In genomic region chr10:42584436-42584983, GRCm38 (mm10) we compare ENCODE assay signal across 10 mouse cellular contexts. TPM values are rescaled to one million over a fixed set of nuclear protein-coding genes. Genes with fewer than 3 reads are reported as not detected.
DNase-seq lines count a peak whose midpoint lies in the region; ATAC-seq and TF ChIP-seq lines count a peak whose summit lies in the region.
"Had no signal": no experiment of that assay in that cellular context is flagged by ENCODE, and none has a peak within 500 bp of the region (broad histone marks: within the 10 kb centered on the region; RNA-seq: fewer than 3 reads in every experiment).

No protein-coding gene starts in this region.

- TF ChIP-seq CTCF in gastrocnemius, adult 2 months (IDR thresholded peaks at IDR 0.05): no peak
- TF ChIP-seq CTCF in stomach, postnatal 0 days (IDR thresholded peaks at IDR 0.05; ENCODE audit: low read depth): no peak

- peaks cover 2% of the 10 kb centered on the region; the same call in 1 of the 2 replicates for H3K9me3 ChIP-seq in neural tube, embryonic 11.5 days (ENCODE audit: control insufficient read depth, low read length)
- H3K9me3 ChIP-seq in limb, embryonic 10.5 days (replicated peaks): 0 out of 2 replicates have a peak, but pooled peaks cover 4% of the 10 kb centered on the region
- H3K9me3 ChIP-seq in stomach, postnatal 0 days (ENCODE audit: control insufficient read depth, low read length): no peaks in the 10 kb centered on the region

- no peak for ATAC-seq in neural tube, embryonic 11.5 days (ENCODE audit: insufficient read depth, low FRiP score, low TSS enrichment)
- no peak for ATAC-seq in stomach, postnatal 0 days (ENCODE audit: low FRiP score, low TSS enrichment)
- ATAC-seq in megakaryocyte progenitor cell, adult 5-6 weeks (replicated peaks; ENCODE audit: poor library complexity): no peak
- no peak for ATAC-seq in megakaryocyte-erythroid progenitor cell, adult 5-6 weeks (replicated peaks; ENCODE audit: low FRiP score, low TSS enrichment, poor library complexity, severe bottlenecking)

- TF ChIP-seq EP300 in stomach, postnatal 0 days (optimal IDR thresholded peaks at IDR 0.05): no peak

- WGBS in neural tube, embryonic 11.5 days: under 1% methylated on average over 37 of the region's 37 CpGs
- WGBS in limb, embryonic 10.5 days: under 1% methylated on average over 37 of the region's 37 CpGs
- 3% methylated on average over 36 of the region's 37 CpGs for WGBS in stomach, postnatal 0 days

- H3K4me2 ChIP-seq in neural tube, embryonic 11.5 days (ENCODE audit: low read depth): peak overlapping the region; percentile 24
- H3K4me2 ChIP-seq in stomach, postnatal 0 days (replicated peaks; ENCODE audit: low read depth): no peak overlapping the region

- no peak overlapping the region for H3K27ac ChIP-seq in gastrocnemius, adult 2 months
- H3K27ac ChIP-seq in neural tube, embryonic 11.5 days (ENCODE audit: low read depth, low read length): no peak overlapping the region
- no peak overlapping the region for H3K27ac ChIP-seq in limb, embryonic 10.5 days
- no peak overlapping the region for H3K27ac ChIP-seq in stomach, postnatal 0 days (replicated peaks)

- intact Hi-C loops in gastrocnemius, adult 2 months (cut with DNase I): loop anchor here (5.0 kb wide), 1 partner anchor 48 kb away; no protein-coding TSS in a partner anchor
- intact Hi-C loops in gastrocnemius, postnatal 14 days (cut with DNase I; ENCODE audit: low total_unique reads): no loop called here

- H3K9ac ChIP-seq in neural tube, embryonic 11.5 days (ENCODE audit: low read length): no peak overlapping the region
- no peak overlapping the region for H3K9ac ChIP-seq in stomach, postnatal 0 days (ENCODE audit: low read length)

- H3K4me3 ChIP-seq in gastrocnemius, adult 2 months: peak overlapping the region; percentile 58
- peak overlapping the region; percentile 7; the same call in 1 of the 2 replicates for H3K4me3 ChIP-seq in neural tube, embryonic 11.5 days (ENCODE audit: low read depth, low read length)
- peak overlapping the region; percentile 28 for H3K4me3 ChIP-seq in limb, embryonic 10.5 days
- peak overlapping the region; percentile 12; the same call in 1 of the 2 replicates for H3K4me3 ChIP-seq in stomach, postnatal 0 days (ENCODE audit: low read depth, low read length)

- DNase-seq in gastrocnemius, adult 2 months: no peak
- no peak for DNase-seq in gastrocnemius, postnatal 14 days
- DNase-seq in neural tube, embryonic 11.5 days (ENCODE audit: low spot score): peak; percentile 53
- no peak for DNase-seq in neural tube, embryonic 10.5 days (ENCODE audit: extremely low spot score, low spot score)
- no peak for DNase-seq in limb, embryonic 10.5 days (ENCODE audit: low spot score)
- DNase-seq in stomach, postnatal 0 days (ENCODE audit: low spot score): no peak
- DNase-seq: kidney, postnatal 36 days; thymus, postnatal 4 days had no signal

- H3K27me3 ChIP-seq in neural tube, embryonic 11.5 days (ENCODE audit: control insufficient read depth, insufficient read depth, low read length): peaks cover 99% of the 10 kb centered on the region
- peaks cover 100% of the 10 kb centered on the region for H3K27me3 ChIP-seq in limb, embryonic 10.5 days (ENCODE audit: low read depth, poor library complexity, severe bottlenecking)
- peaks cover 49% of the 10 kb centered on the region for H3K27me3 ChIP-seq in stomach, postnatal 0 days (ENCODE audit: control insufficient read depth, insufficient read depth, low read length)

- peaks cover 11% of the 10 kb centered on the region for H3K4me1 ChIP-seq in neural tube, embryonic 11.5 days (ENCODE audit: control insufficient read depth, insufficient read depth, low read length)
- peaks cover 43% of the 10 kb centered on the region for H3K4me1 ChIP-seq in limb, embryonic 10.5 days
- no peaks in the 10 kb centered on the region for H3K4me1 ChIP-seq in stomach, postnatal 0 days (replicated peaks; ENCODE audit: control insufficient read depth, insufficient read depth)

- H3K36me3 ChIP-seq in neural tube, embryonic 11.5 days (ENCODE audit: control insufficient read depth, insufficient read depth, low read length): no peaks in the 10 kb centered on the region
- no peaks in the 10 kb centered on the region for H3K36me3 ChIP-seq in limb, embryonic 10.5 days
- no peaks in the 10 kb centered on the region for H3K36me3 ChIP-seq in stomach, postnatal 0 days (ENCODE audit: control insufficient read depth, insufficient read depth, low read length)

RNA-seq across cellular contexts. Expression of gene Ostm1, which starts 0.9 kb away (rescaled TPM):
- total RNA-seq in gastrocnemius, adult 2 months (2021): 10 to 100 TPM; 14.7 to 22.2 TPM
- total RNA-seq in gastrocnemius, postnatal 14 days (2021): 10 to 100 TPM; 12.2 to 12.9 TPM
- polyA plus RNA-seq in neural tube, embryonic 11.5 days (2014; fragmentation: Nextera tagmentation; extraction: Ambion mirVana): 16.8 and 19.5 TPM in 2 replicates
- polyA plus RNA-seq in limb, embryonic 10.5 days (2016; fragmentation: Nextera tagmentation; extraction: Ambion mirVana): 8.4 and 8.9 TPM in 2 replicates
- polyA plus RNA-seq in stomach, postnatal 0 days (2015; fragmentation: Nextera tagmentation; extraction: Ambion mirVana): 13.0 and 13.5 TPM in 2 replicates
- 40.5 and 42.3 TPM in 2 replicates for total RNA-seq in megakaryocyte progenitor cell, adult 5-6 weeks (2015)
- 46.4 and 47.3 TPM in 2 replicates for total RNA-seq in megakaryocyte progenitor cell, adult 5-6 weeks (2017)
- total RNA-seq in megakaryocyte-erythroid progenitor cell, adult 5-6 weeks (2014; fragmentation: Nextera tagmentation): 20.9 and 44.1 TPM in 2 replicates
- total RNA-seq in megakaryocyte-erythroid progenitor cell, adult 5-6 weeks (2017): 33.5 and 48.7 TPM in 2 replicates

RNA-seq across cellular contexts. Expression of gene Nr2e1, which starts 1.1 kb away (rescaled TPM):
- total RNA-seq in gastrocnemius, adult 2 months (2021): not detected
- total RNA-seq in gastrocnemius, postnatal 14 days (2021): not detected
- not detected in 2 replicates for polyA plus RNA-seq in neural tube, embryonic 11.5 days (2014; fragmentation: Nextera tagmentation; extraction: Ambion mirVana)
- not detected in 2 replicates for polyA plus RNA-seq in limb, embryonic 10.5 days (2016; fragmentation: Nextera tagmentation; extraction: Ambion mirVana)
- polyA plus RNA-seq in stomach, postnatal 0 days (2015; fragmentation: Nextera tagmentation; extraction: Ambion mirVana): 0.04 TPM in 1 of 2 replicates, not detected in the other
- not detected in 2 replicates for total RNA-seq in megakaryocyte progenitor cell, adult 5-6 weeks (2015)
- total RNA-seq in megakaryocyte progenitor cell, adult 5-6 weeks (2017): not detected in 2 replicates
- not detected in 2 replicates for total RNA-seq in megakaryocyte-erythroid progenitor cell, adult 5-6 weeks (2014; fragmentation: Nextera tagmentation)
- total RNA-seq in megakaryocyte-erythroid progenitor cell, adult 5-6 weeks (2017): not detected in 2 replicates

Comparison
In these comparisons a context has a peak if more than half of its experiments do, and no peak if none do; other contexts are left out.
1. H3K4me3 ChIP-seq: peak in every context shown above with its lines; median percentile 58 in gastrocnemius, adult 2 months; 28 in limb, embryonic 10.5 days; 12 in stomach, postnatal 0 days; 7 in neural tube, embryonic 11.5 days.